Mouse (Mus musculus): Measurements from ENCODE around the gene Babam2.

- no peak for TF ChIP-seq POLR2A (IDR thresholded peaks at IDR 0.05; ENCODE audit: insufficient read length, low read depth)
- no peak for TF ChIP-seq SRF (IDR thresholded peaks at IDR 0.05; ENCODE audit: control insufficient read depth, insufficient read length, low read depth)
- TF ChIP-seq USF1 (IDR thresholded peaks at IDR 0.05; ENCODE audit: low read depth): peak; percentile 52
- no peak for TF ChIP-seq TCF3 (IDR thresholded peaks at IDR 0.05; ENCODE audit: insufficient read length, low read depth)
- TF ChIP-seq E2F4 (IDR thresholded peaks at IDR 0.05; ENCODE audit: insufficient read depth): no peak
- no peak for TF ChIP-seq REST (IDR thresholded peaks at IDR 0.05; ENCODE audit: insufficient read depth, insufficient read length)
These were observed 337.1 kb downstream of the Babam2 start for GRCm38 (mm10) chr5:32034475-32035054.
